Mouse (Mus musculus) lung, embryonic 16.5 days (tissue): ENCODE results near the gene Ppp1r27. TPM values are rescaled to one million over a fixed set of nuclear protein-coding genes. Genes with fewer than 3 reads are reported as not detected.

Experiments
- ATAC-seq: fragments of 200-750 bp; cut with Nextera tagmentation; 2 replicates; pipeline ENCODE4 v1.8.0; 2017; ENCODE audit warnings: low read depth, mild to moderate bottlenecking, moderate library complexity
- H3K27ac ChIP-seq: fragments of 300-500 bp; sonication (generic); 2 replicates; pipeline ENCODE4 v1.5.1; 2014; ENCODE audit warnings: mild to moderate bottlenecking, control low read depth, low read length
- H3K27me3 ChIP-seq: fragments of 300-500 bp; sonication (generic); 2 replicates; pipeline ENCODE4 v1.6.1; 2014; ENCODE audit warnings: low read depth, low read length, mixed read lengths; ENCODE audit not compliant: control insufficient read depth, insufficient read depth
- H3K36me3 ChIP-seq: fragments of 300-500 bp; sonication (generic); 2 replicates; pipeline ENCODE4 v1.6.1; 2014; ENCODE audit warnings: low read length; ENCODE audit not compliant: control insufficient read depth, insufficient read depth
- H3K4me1 ChIP-seq: fragments of 300-500 bp; sonication (generic); replicated peaks from 2 replicates; pipeline ENCODE4 v1.6.1; 2014; ENCODE audit warnings: low read length, mixed read lengths; ENCODE audit not compliant: control insufficient read depth, insufficient read depth
- H3K4me2 ChIP-seq: fragments of 300-500 bp; sonication (generic); 2 replicates; pipeline ENCODE4 v1.6.1; 2014; ENCODE audit warnings: low read depth, low read length, control low read depth
- H3K4me3 ChIP-seq: fragments of 300-500 bp; sonication (generic); 2 replicates; pipeline ENCODE4 v1.5.1; 2014; ENCODE audit warnings: mild to moderate bottlenecking, low read length, control low read depth
- H3K9ac ChIP-seq: fragments of 300-500 bp; sonication (generic); 2 replicates; pipeline ENCODE4 v1.6.1; 2014; ENCODE audit warnings: low read length, control low read depth
- H3K9me3 ChIP-seq: fragments of 300-500 bp; sonication (generic); 2 replicates; pipeline ENCODE4 v1.6.1; 2016; ENCODE audit warnings: low read length; ENCODE audit not compliant: control insufficient read depth
- WGBS: fragments of 180-500 bp; shearing (Covaris S2); extraction: QIAGEN DNeasy Blood & Tissue Kit; methylation state at CpG from one replicate; pipeline ENCODE4 v1.1.7; 2014; 5-methylcytosine and 5-hydroxymethylcytosine counted together
- polyA plus RNA-seq: library from polyadenylated mRNA; unstranded; fragments of >200 nt; fragmentation: Nextera tagmentation; extraction: Ambion mirVana; gene quantifications from 2 replicates; pipeline ENCODE4 v1.2.1, GENCODE M21; 2015

Gene Ppp1r27
- polyA plus RNA-seq, 1 experiment from 2014 or later: 0.95 TPM

DNA sequence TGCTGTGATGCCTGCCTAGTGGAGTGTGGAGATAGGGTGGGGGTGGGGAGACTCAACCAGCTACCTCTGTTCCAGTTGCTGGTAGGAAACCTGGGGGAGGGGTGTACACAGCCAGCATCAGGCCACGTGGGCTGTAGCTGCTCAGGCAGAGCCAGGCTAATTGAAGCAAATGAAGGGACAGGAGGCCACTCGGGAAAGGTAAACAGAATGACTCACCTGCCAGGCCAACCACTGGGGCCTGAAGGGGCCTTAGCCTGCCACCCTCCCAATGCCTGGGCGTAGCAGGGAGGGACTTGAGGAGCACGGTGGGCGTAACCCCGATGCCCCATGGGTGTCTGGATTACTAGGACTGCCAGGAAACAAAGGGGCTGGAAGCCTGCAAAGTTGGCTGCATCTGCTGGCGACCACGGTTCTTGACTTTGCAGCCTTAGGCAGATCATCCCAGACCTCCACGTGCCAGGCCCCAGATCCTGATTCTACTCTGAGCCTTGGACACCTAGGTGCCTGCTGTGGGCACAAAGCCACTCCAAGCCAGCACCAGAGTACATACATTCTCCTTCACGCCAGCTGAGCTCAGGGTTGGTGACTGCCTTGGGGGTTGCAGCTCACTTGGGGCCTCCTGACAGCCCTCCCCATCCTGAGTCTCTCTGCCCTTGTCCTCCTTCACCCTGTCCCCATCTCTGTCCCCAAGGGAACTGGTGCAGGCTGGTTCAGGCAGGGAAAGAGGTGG is 11.5 kb downstream of the Ppp1r27 start:
- peaks cover 17% of the 10 kb centered on the region for H3K36me3 ChIP-seq
- H3K9ac ChIP-seq: peak overlapping the region; percentile 48; the same call in 1 of the 2 replicates
- 18% methylated on average over 10 of the region's 10 CpGs for WGBS
- peak overlapping the region; percentile 17; the same call in 1 of the 2 replicates for H3K4me2 ChIP-seq
- peak; percentile 82 for ATAC-seq
- no peak overlapping the region for H3K4me3 ChIP-seq
- H3K27me3 ChIP-seq: no peaks in the 10 kb centered on the region
- peak overlapping the region; percentile 82 for H3K27ac ChIP-seq
- H3K9me3 ChIP-seq: no peaks in the 10 kb centered on the region
- H3K4me1 ChIP-seq: peaks cover 25% of the 10 kb centered on the region

DNA sequence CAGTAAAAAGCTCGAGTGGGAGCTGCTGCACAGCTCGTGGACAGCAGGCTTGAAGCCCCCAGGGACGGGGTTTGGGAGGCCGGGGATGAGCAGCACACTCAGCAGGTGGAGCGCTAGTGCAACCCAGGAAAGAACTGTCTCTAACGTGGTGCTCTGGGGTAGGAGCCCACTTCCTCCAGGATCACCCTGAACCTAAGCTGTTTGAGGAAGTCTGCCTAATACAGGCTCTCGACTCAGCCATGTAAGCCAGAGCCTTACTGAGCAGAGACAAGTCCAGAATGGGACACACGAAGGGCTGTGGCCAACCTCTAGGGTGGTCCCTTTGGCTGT is 12.0 kb downstream of the Ppp1r27 start:
- peak overlapping the region; percentile 76 for H3K27ac ChIP-seq
- H3K4me1 ChIP-seq: peaks cover 25% of the 10 kb centered on the region
- no peak overlapping the region for H3K4me3 ChIP-seq
- 0 out of 2 replicates have a peak, but pooled peaks cover 2% of the 10 kb centered on the region for H3K27me3 ChIP-seq
- peaks cover 15% of the 10 kb centered on the region for H3K36me3 ChIP-seq
- 30% methylated on average over 8 of the region's 8 CpGs for WGBS
- H3K9me3 ChIP-seq: no peaks in the 10 kb centered on the region
- no peak for ATAC-seq
- H3K9ac ChIP-seq: peak overlapping the region; percentile 32
- H3K4me2 ChIP-seq: no peak overlapping the region

- H3K27ac ChIP-seq: peak overlapping the region; percentile 76
- H3K27me3 ChIP-seq: 0 out of 2 replicates have a peak, but pooled peaks cover 2% of the 10 kb centered on the region
- H3K4me2 ChIP-seq: no peak overlapping the region
- ATAC-seq: no peak
- peak overlapping the region; percentile 32 for H3K9ac ChIP-seq
- peaks cover 25% of the 10 kb centered on the region for H3K4me1 ChIP-seq
- WGBS: 56% methylated on average over 3 of the region's 3 CpGs
- H3K36me3 ChIP-seq: peaks cover 12% of the 10 kb centered on the region
- H3K9me3 ChIP-seq: no peaks in the 10 kb centered on the region
- H3K4me3 ChIP-seq: no peak overlapping the region
Observed at GRCm38 (mm10) chr11:120538485-120538884, 12.4 kb downstream of the Ppp1r27 start.

DNA sequence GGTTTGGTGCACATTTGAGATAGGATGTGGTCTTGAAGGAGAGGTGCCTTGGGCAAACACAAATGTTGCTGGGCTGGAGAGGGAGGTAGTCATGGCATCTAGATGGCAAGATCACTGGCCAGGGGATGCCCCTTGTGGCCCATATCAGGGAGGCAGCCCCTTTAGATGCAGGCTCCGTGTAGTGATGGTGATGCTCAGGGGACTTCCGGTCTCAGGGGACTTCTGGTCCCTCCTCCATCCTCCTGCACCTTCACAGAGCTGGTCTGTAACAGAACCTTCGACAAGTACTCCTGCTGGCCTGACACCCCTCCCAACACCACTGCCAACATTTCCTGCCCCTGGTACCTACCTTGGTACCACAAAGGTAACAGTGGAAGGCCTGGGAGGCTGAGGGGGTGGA is 15.1 kb downstream of the Ppp1r27 start:
- H3K27ac ChIP-seq: no peak overlapping the region
- no peak for ATAC-seq
- H3K4me3 ChIP-seq: no peak overlapping the region
- H3K4me1 ChIP-seq: peaks cover 29% of the 10 kb centered on the region
- peaks cover 22% of the 10 kb centered on the region for H3K27me3 ChIP-seq
- no peaks in the 10 kb centered on the region for H3K36me3 ChIP-seq
- no peaks in the 10 kb centered on the region for H3K9me3 ChIP-seq
- 73% methylated on average over 3 of the region's 3 CpGs for WGBS
- H3K9ac ChIP-seq: no peak overlapping the region
- H3K4me2 ChIP-seq: no peak overlapping the region

DNA sequence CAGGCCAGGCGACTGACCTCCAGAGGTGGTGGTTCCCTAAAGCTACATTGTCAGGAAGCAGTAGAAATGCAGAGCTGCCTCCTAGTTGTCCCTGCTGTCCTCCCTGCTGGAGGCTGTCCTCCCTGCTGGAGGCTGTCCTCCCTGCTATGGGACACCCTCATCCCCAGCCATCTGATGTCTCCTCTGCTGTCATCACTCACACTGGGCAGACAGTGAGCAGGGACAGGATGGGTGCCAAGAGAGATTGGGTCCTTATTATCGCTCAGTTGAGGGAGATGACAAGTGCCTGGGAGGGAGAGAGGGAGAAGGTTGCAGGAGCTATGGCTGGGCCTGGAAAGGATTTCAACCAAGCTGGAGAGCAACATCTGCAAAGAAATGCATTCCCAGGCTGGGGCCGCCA is 15.8 kb downstream of the Ppp1r27 start:
- no peak overlapping the region for H3K4me2 ChIP-seq
- 59% methylated on average over 3 of the region's 3 CpGs for WGBS
- H3K4me3 ChIP-seq: no peak overlapping the region
- H3K27me3 ChIP-seq: peaks cover 29% of the 10 kb centered on the region
- no peak for ATAC-seq
- H3K4me1 ChIP-seq: peaks cover 29% of the 10 kb centered on the region
- no peaks in the 10 kb centered on the region for H3K36me3 ChIP-seq
- no peaks in the 10 kb centered on the region for H3K9me3 ChIP-seq
- H3K9ac ChIP-seq: no peak overlapping the region
- H3K27ac ChIP-seq: no peak overlapping the region

- H3K9ac ChIP-seq: no peak overlapping the region
- ATAC-seq: no peak
- H3K9me3 ChIP-seq: no peaks in the 10 kb centered on the region
- H3K4me1 ChIP-seq: peaks cover 19% of the 10 kb centered on the region
- H3K36me3 ChIP-seq: no peaks in the 10 kb centered on the region
- H3K4me2 ChIP-seq: no peak overlapping the region
- no peak overlapping the region for H3K4me3 ChIP-seq
- 83% methylated on average over 8 of the region's 8 CpGs for WGBS
- H3K27ac ChIP-seq: no peak overlapping the region
- peaks cover 39% of the 10 kb centered on the region for H3K27me3 ChIP-seq
Observed at GRCm38 (mm10) chr11:120534093-120534492, 16.8 kb downstream of the Ppp1r27 start.

DNA sequence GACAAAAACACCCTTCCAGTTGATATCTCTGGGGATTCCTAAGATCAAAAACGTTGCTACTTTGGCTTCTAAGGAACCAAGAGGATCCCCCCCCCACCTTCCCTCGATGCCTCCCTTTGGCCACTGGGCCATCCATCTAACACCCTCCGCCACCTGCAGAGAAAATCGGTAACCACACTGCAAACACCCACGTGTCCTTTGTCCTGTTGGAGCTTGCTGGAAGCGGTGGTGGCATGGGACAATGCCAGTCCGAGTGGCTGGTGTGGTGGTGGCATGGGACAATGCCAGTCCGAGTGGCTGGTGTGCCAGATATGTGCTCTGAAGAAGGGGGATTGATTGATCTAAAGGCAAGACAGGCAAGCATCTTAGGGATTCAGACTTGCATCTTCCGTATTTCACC is 19.3 kb downstream of the Ppp1r27 start:
- ATAC-seq: no peak
- no peaks in the 10 kb centered on the region for H3K9me3 ChIP-seq
- H3K9ac ChIP-seq: no peak overlapping the region
- H3K4me2 ChIP-seq: no peak overlapping the region
- H3K4me1 ChIP-seq: peaks cover 10% of the 10 kb centered on the region
- no peaks in the 10 kb centered on the region for H3K36me3 ChIP-seq
- H3K27ac ChIP-seq: no peak overlapping the region
- 24% methylated on average over 9 of the region's 9 CpGs for WGBS
- peaks cover 52% of the 10 kb centered on the region for H3K27me3 ChIP-seq
- H3K4me3 ChIP-seq: no peak overlapping the region

GRCm38 (mm10) chr11:120530085-120530964 is 20.6 kb downstream of the Ppp1r27 start, which contains the start of gene Gcgr:
Gcgr (plus strand) TSS chr11:120530699.
- H3K4me1 ChIP-seq: peaks cover 10% of the 10 kb centered on the region
- WGBS: 8% methylated on average over 49 of the region's 62 CpGs
- H3K27me3 ChIP-seq: peaks cover 52% of the 10 kb centered on the region
- H3K4me2 ChIP-seq: peak within 1 kb of the TSS; percentile 86
- peak within 1 kb of the TSS; percentile 51 for H3K4me3 ChIP-seq
- H3K36me3 ChIP-seq: no peaks in the 10 kb centered on the region
- peak within 1 kb of the TSS; percentile 68 for H3K9ac ChIP-seq
- H3K27ac ChIP-seq: no peak within 1 kb of the TSS
- H3K9me3 ChIP-seq: no peaks in the 10 kb centered on the region
- ATAC-seq: peak; percentile 60; the same call in 1 of the 2 replicates

DNA sequence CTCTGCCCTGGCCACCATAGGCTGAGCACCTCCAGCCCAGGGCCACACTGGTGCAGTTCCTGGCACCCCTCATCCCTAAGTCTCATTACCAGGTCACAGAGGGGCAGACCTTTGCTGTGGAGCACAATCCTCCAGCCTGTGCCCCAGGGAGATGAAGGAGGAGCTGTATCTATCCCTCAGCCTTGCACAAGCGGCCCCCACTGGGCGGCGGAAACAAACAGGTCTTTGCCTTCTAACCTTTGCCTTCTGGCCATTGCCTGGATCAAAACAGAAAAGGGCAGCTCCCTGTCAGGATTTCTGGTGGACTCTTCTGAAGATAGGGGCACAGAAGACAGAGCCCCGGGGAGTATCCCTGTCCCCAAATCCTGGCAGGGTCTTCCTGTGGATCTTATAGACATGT is 22.0 kb downstream of the Ppp1r27 start:
- Histone ChIP-seq H3K27me3 (peaks cover 50% of the 10 kb centered on the region), H3K4me2 (no peak overlapping the region), H3K4me1 (peaks cover 10% of the 10 kb centered on the region), H3K36me3 (no peaks in the 10 kb centered on the region), H3K27ac (no peak overlapping the region), H3K4me3 (no peak overlapping the region), H3K9ac (no peak overlapping the region), H3K9me3 (no peaks in the 10 kb centered on the region)
- no peak for ATAC-seq
- WGBS: 59% methylated on average over 4 of the region's 4 CpGs
